Mouse (Mus musculus): Measurements from ENCODE around the gene Cpa2.

Cpa2 gene

GRCm38 (mm10) chr6:30549231-30549761 is 7.9 kb downstream of the Cpa2 start:
- no peak for DNase-seq (ENCODE audit: low spot score)

GRCm38 (mm10) chr6:30550496-30551192 is 9.3 kb downstream of the Cpa2 start:
- DNase-seq (ENCODE audit: low spot score), result no peak

DNA sequence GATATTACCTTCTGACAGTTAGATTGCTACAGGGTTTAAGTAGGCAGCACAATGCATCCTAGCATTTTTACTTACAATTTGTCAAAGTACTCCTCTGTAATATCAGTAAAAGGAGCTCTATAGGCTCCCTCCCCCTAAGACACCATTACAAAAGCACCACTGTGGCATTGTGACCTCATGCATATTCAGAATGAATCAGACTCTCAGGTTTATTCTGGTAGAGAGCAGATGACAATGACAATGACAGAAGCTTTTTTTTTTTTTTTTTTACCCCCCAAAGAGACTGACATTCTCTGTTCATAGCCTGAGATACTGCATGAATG is 9.8 kb downstream of the Cpa2 start:
- DNase-seq (ENCODE audit: low spot score), result no peak

- no peak for DNase-seq (ENCODE audit: low spot score)
Measured at GRCm38 (mm10) chr6:30551644-30552580, 10.5 kb downstream of the Cpa2 start.

DNA sequence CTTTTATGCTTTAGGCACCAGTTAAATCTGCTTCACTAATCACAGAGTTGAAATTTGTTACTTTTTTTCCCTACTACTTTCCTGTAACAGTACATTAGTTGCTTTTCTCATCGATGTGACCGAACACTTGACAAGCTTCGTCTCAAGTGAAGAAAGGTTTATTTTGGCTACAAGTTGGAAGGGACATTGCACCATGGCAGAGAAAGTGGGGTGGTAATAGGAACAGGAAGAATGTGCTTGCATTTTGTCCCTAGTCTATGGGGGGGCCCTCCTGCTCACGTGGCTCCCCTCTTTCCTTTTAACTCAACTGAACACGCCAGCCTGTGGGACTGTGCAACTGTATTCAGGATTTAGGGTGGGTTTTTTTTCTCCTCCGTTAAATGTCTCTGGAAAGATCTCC is 11.2 kb downstream of the Cpa2 start:
- DNase-seq (ENCODE audit: low spot score), result no peak

DNA sequence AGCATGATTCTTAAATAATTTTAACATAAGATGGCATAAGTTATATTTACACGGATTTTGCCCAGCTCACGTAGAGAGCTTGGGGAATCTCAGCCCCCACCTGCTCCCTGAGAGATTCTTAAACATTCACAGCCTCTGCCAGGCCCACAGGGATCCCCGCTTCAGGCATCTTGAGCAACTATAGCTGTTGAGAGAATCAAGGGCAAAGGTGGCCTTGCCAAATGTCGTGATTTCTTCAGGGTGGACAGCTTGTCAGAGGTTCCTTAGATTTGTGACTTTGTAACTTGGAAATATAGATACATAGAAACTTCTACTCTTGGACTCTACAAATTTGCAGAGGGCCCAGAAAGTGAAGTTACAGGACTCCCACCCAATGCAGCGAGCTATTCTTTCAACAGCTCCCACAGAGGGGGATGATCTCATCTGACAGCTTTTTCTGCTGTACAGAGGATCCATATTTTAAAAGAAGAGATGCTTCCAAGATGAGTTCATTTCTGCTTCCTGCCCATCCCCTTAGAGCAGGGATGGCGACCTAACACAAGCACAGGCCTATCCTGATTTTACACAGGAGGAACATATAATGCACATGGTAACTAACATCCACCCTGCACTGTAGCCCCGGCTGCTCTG is 12.1 kb downstream of the Cpa2 start:
- no peak for DNase-seq (ENCODE audit: low spot score)

GRCm38 (mm10) chr6:30554092-30554491 is 12.7 kb downstream of the Cpa2 start:
- no peak for DNase-seq (ENCODE audit: low spot score)

GRCm38 (mm10) chr6:30554621-30555170 is 13.3 kb downstream of the Cpa2 start:
- no peak for DNase-seq (ENCODE audit: low spot score)

DNA sequence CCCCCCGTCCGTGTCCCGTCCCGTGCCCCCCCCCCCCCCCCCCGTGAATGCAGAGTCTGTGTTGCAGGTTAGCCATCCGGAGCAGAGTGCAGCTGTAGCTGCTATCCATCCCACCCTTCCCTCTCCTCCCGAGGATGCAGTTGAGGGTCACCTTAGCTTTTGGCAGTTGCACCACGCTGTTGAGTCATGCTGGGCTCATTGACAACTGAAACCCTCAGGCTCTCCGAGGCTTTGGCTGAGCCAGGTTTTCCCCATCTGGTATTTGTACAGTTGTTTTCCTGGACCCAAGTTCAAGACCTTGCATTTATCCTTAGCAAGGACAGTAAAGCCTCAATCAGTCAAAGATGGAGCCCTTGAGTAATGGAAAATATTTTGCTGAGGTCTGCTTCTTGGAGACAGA is 14.7 kb downstream of the Cpa2 start:
- no peak for DNase-seq (ENCODE audit: low spot score)

DNA sequence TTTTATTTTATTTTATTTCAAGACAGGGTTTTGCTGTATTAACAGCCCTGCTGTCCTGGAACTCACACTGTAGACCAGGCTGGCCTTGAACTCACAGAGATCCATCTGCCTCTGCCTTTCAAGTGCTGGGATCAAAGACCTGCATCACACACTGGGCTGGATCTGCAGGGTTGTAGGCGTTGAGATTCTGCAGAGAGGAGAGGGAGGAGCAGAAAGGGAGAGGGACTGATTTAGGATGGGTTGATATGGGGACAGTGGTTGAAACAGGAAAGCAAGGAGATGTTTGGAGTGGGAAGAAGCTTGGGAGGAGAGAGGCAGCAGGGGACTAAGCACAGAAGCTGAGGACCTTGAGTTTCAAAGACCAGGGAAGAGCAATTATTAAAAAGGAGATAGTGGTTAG is 18.3 kb downstream of the Cpa2 start:
- no peak for DNase-seq (ENCODE audit: low spot score)

DNA sequence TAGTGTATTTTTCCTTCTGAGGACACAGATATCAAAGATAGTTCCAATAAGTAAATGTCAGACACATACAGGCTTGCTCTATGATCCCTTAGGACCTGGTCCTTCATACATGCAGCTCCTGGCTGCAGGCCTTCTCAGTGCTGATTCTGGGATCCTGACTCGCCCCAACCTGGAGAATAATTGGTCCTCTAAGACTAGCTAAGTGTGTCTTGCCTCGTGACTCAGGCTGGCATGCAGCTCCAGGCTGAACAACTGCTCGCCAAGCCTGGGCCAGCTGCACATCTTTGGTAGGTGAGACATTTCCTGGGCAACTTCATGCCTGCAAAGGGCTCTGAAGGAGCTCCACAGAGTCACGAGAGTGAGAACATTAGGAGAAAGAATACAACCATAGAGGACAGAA is 20.8 kb downstream of the Cpa2 start:
- DNase-seq (ENCODE audit: low spot score), result no peak

GRCm38 (mm10) chr6:30563575-30563974 is 22.2 kb downstream of the Cpa2 start:
- DNase-seq (ENCODE audit: low spot score), result no peak

GRCm38 (mm10) chr6:30564051-30564450 is 22.7 kb downstream of the Cpa2 start:
- DNase-seq (ENCODE audit: low spot score), result no peak

DNA sequence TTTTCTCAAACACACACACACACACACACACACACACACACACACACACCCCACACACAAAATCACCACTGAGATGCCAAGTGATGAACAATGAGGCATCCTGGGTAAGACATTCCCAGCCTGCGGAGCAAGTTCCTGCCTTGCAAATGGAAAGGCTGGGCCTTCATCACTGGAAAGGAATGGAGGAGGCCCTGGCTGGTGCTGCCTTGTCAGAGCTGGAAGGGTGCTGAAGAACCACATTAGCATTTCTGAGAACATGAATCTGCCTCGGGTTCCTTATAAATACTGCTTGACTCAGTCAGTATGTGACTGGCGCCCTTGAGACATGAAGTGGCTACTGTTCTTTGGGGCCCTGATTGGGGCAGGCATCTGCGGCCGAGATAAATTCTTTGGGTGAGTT is 26.7 kb downstream of the Cpa2 start, which contains the start of gene Cpa4:
Gene Cpa4 (plus strand): TSS at position 301 of the 400 bp plus-strand sequence.
- DNase-seq (ENCODE audit: low spot score), result no peak

DNA sequence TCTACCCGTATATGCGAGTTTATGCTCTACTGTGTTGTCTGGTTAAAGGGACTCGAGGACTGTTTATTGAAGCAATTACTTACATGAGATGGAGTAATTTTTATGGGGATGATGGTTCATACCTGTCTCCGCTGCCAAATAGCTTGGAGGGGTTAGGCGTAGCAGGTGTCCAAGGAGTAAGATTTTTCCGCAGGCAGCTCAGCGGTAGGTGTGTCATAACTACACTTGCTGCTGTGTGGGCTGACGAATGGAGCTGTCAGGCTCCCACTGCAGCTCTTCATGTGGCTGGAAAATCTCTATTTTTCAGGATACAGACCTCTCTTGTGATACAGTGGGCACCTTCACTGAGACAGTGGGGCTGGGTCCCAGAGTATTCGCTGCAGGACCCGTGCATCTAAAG is 27.9 kb downstream of the Cpa2 start:
- no peak for DNase-seq (ENCODE audit: low spot score)

DNA sequence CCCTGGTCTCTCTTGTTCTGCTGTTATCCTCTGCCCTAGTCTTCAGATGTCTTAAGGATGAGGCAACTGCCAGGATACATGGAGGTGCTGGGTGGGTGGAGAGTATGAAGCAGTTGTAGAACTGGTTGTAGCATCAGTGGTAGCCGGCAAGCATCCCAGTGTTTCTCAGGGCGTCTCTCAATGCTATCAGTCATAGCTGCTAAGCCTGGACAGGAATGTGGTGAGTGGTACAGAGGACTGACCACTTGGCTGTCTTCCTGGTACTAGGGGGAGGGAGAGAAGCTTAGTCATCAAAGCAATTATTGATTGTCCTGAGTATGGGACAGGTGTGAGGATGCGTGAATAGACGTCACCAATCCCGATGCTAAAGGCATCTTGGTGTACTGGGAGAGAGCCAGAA is 28.6 kb downstream of the Cpa2 start:
- no peak for DNase-seq (ENCODE audit: low spot score)

- DNase-seq (ENCODE audit: low spot score), result peak; percentile 85
Measured at GRCm38 (mm10) chr6:30572456-30573311, 31.3 kb downstream of the Cpa2 start.

GRCm38 (mm10) chr6:30573380-30573779 is 32.0 kb downstream of the Cpa2 start:
- no peak for DNase-seq (ENCODE audit: low spot score)

DNA sequence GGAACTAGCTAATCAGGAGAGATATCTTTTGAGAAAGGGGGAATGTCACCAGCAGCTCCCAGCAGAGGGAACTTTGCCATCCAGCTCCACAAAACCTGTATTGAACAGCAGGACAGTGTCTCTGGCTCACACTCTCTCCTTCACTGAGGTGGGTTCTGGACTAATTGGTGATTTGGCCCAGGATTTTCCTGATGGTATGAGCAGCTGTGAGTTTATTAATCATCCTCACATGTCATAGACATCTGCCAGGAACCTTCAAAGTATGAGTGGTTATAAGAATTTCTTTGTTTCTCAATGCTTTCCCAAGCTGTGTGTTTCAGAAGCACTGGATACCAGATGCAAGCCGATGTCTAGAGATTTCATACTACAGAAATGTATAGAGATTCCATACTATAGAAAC is 33.6 kb downstream of the Cpa2 start:
- DNase-seq (ENCODE audit: low spot score), result no peak

- no peak for DNase-seq (ENCODE audit: low spot score)
Measured at GRCm38 (mm10) chr6:30576477-30577203, 35.3 kb downstream of the Cpa2 start.
